Mouse (Mus musculus) MEL (cell line): ENCODE results near the gene Tmem107.

Source experiments
- CTCF ChIP-seq, 3 experiments: IDR thresholded peaks in 2 of 3; conservative IDR thresholded peaks in 1 of 3; 2 replicates each; pipeline ENCODE4 v1.5.1; 2011 to 2012; ENCODE audit warnings: low read length in 3 of 3, low read depth in 2 of 3, mild to moderate bottlenecking in 2 of 3, improper control_type of control experiment in 1 of 3, inconsistent platforms in 1 of 3, mixed read lengths in 1 of 3, moderate library complexity in 1 of 3; ENCODE audit not compliant: control insufficient read depth in 1 of 3, insufficient read depth in 1 of 3, poor library complexity in 1 of 3, severe bottlenecking in 1 of 3
- EP300 ChIP-seq, 2 experiments: IDR thresholded peaks; 2 replicates each; pipeline ENCODE4 v1.6.1; 2011; ENCODE audit warnings: improper control_type of control experiment in 2 of 2, low read length in 2 of 2, low read depth in 1 of 2, mild to moderate bottlenecking in 1 of 2
- ETS1 ChIP-seq: IDR thresholded peaks from 2 replicates; pipeline ENCODE4 v1.6.1; 2012; ENCODE audit warnings: low read depth, mild to moderate bottlenecking, inconsistent platforms, low read length, improper control_type of control experiment, moderate library complexity
- HCFC1 ChIP-seq: IDR thresholded peaks from 2 replicates; pipeline ENCODE4 v1.6.1; 2012; ENCODE audit warnings: low read depth, mild to moderate bottlenecking, inconsistent platforms, low read length, improper control_type of control experiment, moderate library complexity
- MAFK ChIP-seq: IDR thresholded peaks from 2 replicates; pipeline ENCODE4 v1.6.1; 2011; ENCODE audit warnings: low read depth, mild to moderate bottlenecking, low read length, improper control_type of control experiment, borderline replicate concordance
- MAX ChIP-seq: IDR thresholded peaks from 2 replicates; pipeline ENCODE4 v1.6.1; 2011; ENCODE audit warnings: low read length, improper control_type of control experiment
- NELFE ChIP-seq: IDR thresholded peaks from 2 replicates; pipeline ENCODE4 v1.6.1; 2011; ENCODE audit warnings: low read depth, low read length, improper control_type of control experiment
- NRF1 ChIP-seq: IDR thresholded peaks from 2 replicates; pipeline ENCODE4 v1.6.1; 2014; ENCODE audit warnings: low read depth, mild to moderate bottlenecking, inconsistent platforms, low read length, improper control_type of control experiment, moderate library complexity; ENCODE audit not compliant: poor library complexity, insufficient read depth, severe bottlenecking
- POLR2A ChIP-seq, 2 experiments: IDR thresholded peaks; 2 replicates each; pipeline ENCODE4 v1.6.1; 2011 to 2012; ENCODE audit warnings: low read length in 2 of 2, mild to moderate bottlenecking in 2 of 2, control low read depth in 1 of 2, improper control_type of control experiment in 1 of 2, low read depth in 1 of 2, moderate library complexity in 1 of 2; ENCODE audit not compliant: control insufficient read depth in 1 of 2, insufficient read depth in 1 of 2, poor library complexity in 1 of 2
- RAD21 ChIP-seq: IDR thresholded peaks from 2 replicates; pipeline ENCODE4 v1.6.1; 2011; ENCODE audit warnings: mild to moderate bottlenecking, low read depth, low read length, improper control_type of control experiment
- TBP ChIP-seq: IDR thresholded peaks from 2 replicates; pipeline ENCODE4 v1.8.0; 2011; ENCODE audit warnings: low read depth, low read length, improper control_type of control experiment
- USF1 ChIP-seq: IDR thresholded peaks from 2 replicates; pipeline ENCODE4 v1.6.1; 2014; ENCODE audit warnings: low read depth, mild to moderate bottlenecking, inconsistent platforms, low read length, improper control_type of control experiment, moderate library complexity
- ZC3H11A ChIP-seq: IDR thresholded peaks from 2 replicates; pipeline ENCODE4 v1.6.1; 2012; ENCODE audit warnings: low read depth, mild to moderate bottlenecking, inconsistent platforms, low read length, improper control_type of control experiment

DNA sequence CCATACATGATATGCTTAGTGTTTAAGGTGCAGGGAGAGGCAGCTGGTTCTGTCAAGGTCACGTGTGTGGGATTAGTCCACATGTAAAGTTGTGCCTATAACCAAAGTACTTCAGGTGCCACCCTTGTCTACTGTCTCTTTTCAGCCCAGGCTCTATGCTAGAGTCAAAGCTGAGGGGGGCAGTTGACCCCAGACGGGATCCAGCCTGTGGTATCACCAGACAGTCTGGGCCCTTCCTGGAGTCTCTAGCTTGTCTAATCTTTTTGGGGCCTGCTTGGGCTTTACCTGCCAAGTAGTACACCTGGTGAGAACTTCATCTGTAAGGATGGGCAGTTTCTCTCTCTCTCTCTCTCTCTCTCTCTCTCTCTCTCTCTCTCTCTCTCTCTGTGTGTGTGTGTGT lies 17.0 kb downstream of the Tmem107 start:
- no peak for TF ChIP-seq POLR2A (IDR thresholded peaks at IDR 0.05; ENCODE audit: control insufficient read depth in 1 of 2, insufficient read depth in 1 of 2, low read depth in 1 of 2, low read length in 2 of 2, poor library complexity in 1 of 2)
- TF ChIP-seq NELFE, result no peak
- no peak for TF ChIP-seq CTCF (IDR thresholded peaks at IDR 0.05 in 2 of 3, conservative IDR thresholded peaks at IDR 0.05 in 1 of 3; ENCODE audit: control insufficient read depth in 1 of 3, insufficient read depth in 1 of 3, low read depth in 2 of 3, low read length in 3 of 3, poor library complexity in 1 of 3, severe bottlenecking in 1 of 3)
- no peak for TF ChIP-seq EP300 (IDR thresholded peaks at IDR 0.05; ENCODE audit: low read depth in 1 of 2, low read length in 2 of 2)
- TF ChIP-seq MAFK, result no peak
- no peak for TF ChIP-seq HCFC1
- no peak for TF ChIP-seq MAX
- no peak for TF ChIP-seq ZC3H11A
- TF ChIP-seq RAD21, result no peak
- TF ChIP-seq ETS1, result no peak
- TF ChIP-seq TBP, result no peak
- no peak for TF ChIP-seq NRF1
- TF ChIP-seq USF1, result peak; percentile 25; the same call in 1 of the 2 replicates
